Mouse (Mus musculus): ENCODE results near the gene Pon3. TPM values are rescaled to one million over a fixed set of nuclear protein-coding genes. Genes with fewer than 3 reads are reported as not detected.
"Not testable (repeated sequence)": the region's sequence is repeated elsewhere in the genome, so short reads cannot be mapped to it uniquely, and the experiment has no call there.

Pon3 gene
- polyA plus RNA-seq, 1 experiment = 5.4 TPM

- no peak for DNase-seq
- WGBS = 98% methylated on average over 8 of the region's 8 CpGs
- H3K27ac ChIP-seq (ENCODE audit: control insufficient read depth, insufficient read depth, low read length) = no peak overlapping the region
- H3K4me1 ChIP-seq (replicated peaks; ENCODE audit: control insufficient read depth, insufficient read depth, low read length) = no peaks in the 10 kb centered on the region
- no peaks in the 10 kb centered on the region for H3K36me3 ChIP-seq (ENCODE audit: control insufficient read depth, insufficient read depth, low read length)
- H3K27me3 ChIP-seq (ENCODE audit: control insufficient read depth, insufficient read depth, low read length) = no peaks in the 10 kb centered on the region
- H3K4me3 ChIP-seq (ENCODE audit: control insufficient read depth, insufficient read depth, low read length) = no peak overlapping the region
- TF ChIP-seq POLR2A (IDR thresholded peaks at IDR 0.05; ENCODE audit: control insufficient read depth, extremely low read depth, insufficient read depth, low read length, poor library complexity) = no peak
- TF ChIP-seq CTCF (IDR thresholded peaks at IDR 0.05; ENCODE audit: borderline replicate concordance, control insufficient read depth, extremely low read depth, insufficient read depth, low read length, poor library complexity) = no peak
These were observed 19.2 kb downstream of the Pon3 start for GRCm38 (mm10) chr6:5236843-5237371.

GRCm38 (mm10) chr6:5234563-5234962, 21.5 kb downstream of the Pon3 start:
- no peak for DNase-seq
- TF ChIP-seq CTCF (IDR thresholded peaks at IDR 0.05; ENCODE audit: borderline replicate concordance, control insufficient read depth, extremely low read depth, insufficient read depth, low read length, poor library complexity) = no peak
- no peak for TF ChIP-seq POLR2A (IDR thresholded peaks at IDR 0.05; ENCODE audit: control insufficient read depth, extremely low read depth, insufficient read depth, low read length, poor library complexity)
- H3K4me3 ChIP-seq (ENCODE audit: control insufficient read depth, insufficient read depth, low read length) = no peak overlapping the region
- no peaks in the 10 kb centered on the region for H3K36me3 ChIP-seq (ENCODE audit: control insufficient read depth, insufficient read depth, low read length)
- 42% methylated on average over 3 of the region's 3 CpGs for WGBS
- H3K27me3 ChIP-seq (ENCODE audit: control insufficient read depth, insufficient read depth, low read length) = no peaks in the 10 kb centered on the region
- no peaks in the 10 kb centered on the region for H3K4me1 ChIP-seq (replicated peaks; ENCODE audit: control insufficient read depth, insufficient read depth, low read length)
- no peak overlapping the region for H3K27ac ChIP-seq (ENCODE audit: control insufficient read depth, insufficient read depth, low read length)

GRCm38 (mm10) chr6:5233812-5234211, 22.3 kb downstream of the Pon3 start:
- no peak overlapping the region for H3K4me3 ChIP-seq (ENCODE audit: control insufficient read depth, insufficient read depth, low read length)
- no peaks in the 10 kb centered on the region for H3K27me3 ChIP-seq (ENCODE audit: control insufficient read depth, insufficient read depth, low read length)
- no peak overlapping the region for H3K27ac ChIP-seq (ENCODE audit: control insufficient read depth, insufficient read depth, low read length)
- no peaks in the 10 kb centered on the region for H3K36me3 ChIP-seq (ENCODE audit: control insufficient read depth, insufficient read depth, low read length)
- no peak for DNase-seq
- TF ChIP-seq CTCF (IDR thresholded peaks at IDR 0.05; ENCODE audit: borderline replicate concordance, control insufficient read depth, extremely low read depth, insufficient read depth, low read length, poor library complexity) (no peak), POLR2A (IDR thresholded peaks at IDR 0.05; ENCODE audit: control insufficient read depth, extremely low read depth, insufficient read depth, low read length, poor library complexity) (no peak)
- 100% methylated on average over 1 of the region's 1 CpGs for WGBS
- H3K4me1 ChIP-seq (replicated peaks; ENCODE audit: control insufficient read depth, insufficient read depth, low read length) = no peaks in the 10 kb centered on the region

- no peak for TF ChIP-seq POLR2A (IDR thresholded peaks at IDR 0.05; ENCODE audit: control insufficient read depth, extremely low read depth, insufficient read depth, low read length, poor library complexity)
- TF ChIP-seq CTCF (IDR thresholded peaks at IDR 0.05; ENCODE audit: borderline replicate concordance, control insufficient read depth, extremely low read depth, insufficient read depth, low read length, poor library complexity) = no peak
- H3K4me3 ChIP-seq (ENCODE audit: control insufficient read depth, insufficient read depth, low read length) = no peak overlapping the region
- H3K36me3 ChIP-seq (ENCODE audit: control insufficient read depth, insufficient read depth, low read length) = no peaks in the 10 kb centered on the region
- 93% methylated on average over 4 of the region's 4 CpGs for WGBS
- H3K27ac ChIP-seq (ENCODE audit: control insufficient read depth, insufficient read depth, low read length) = no peak overlapping the region
- H3K27me3 ChIP-seq (ENCODE audit: control insufficient read depth, insufficient read depth, low read length) = no peaks in the 10 kb centered on the region
- no peak for DNase-seq
- H3K4me1 ChIP-seq (replicated peaks; ENCODE audit: control insufficient read depth, insufficient read depth, low read length) = no peaks in the 10 kb centered on the region
These were observed 24.1 kb downstream of the Pon3 start for GRCm38 (mm10) chr6:5232022-5232421.

GRCm38 (mm10) chr6:5230261-5230660, 25.8 kb downstream of the Pon3 start:
- Histone ChIP-seq H3K4me3 (ENCODE audit: control insufficient read depth, insufficient read depth, low read length) (no peak overlapping the region), H3K27ac (ENCODE audit: control insufficient read depth, insufficient read depth, low read length) (no peak overlapping the region), H3K27me3 (ENCODE audit: control insufficient read depth, insufficient read depth, low read length) (no peaks in the 10 kb centered on the region), H3K36me3 (ENCODE audit: control insufficient read depth, insufficient read depth, low read length) (no peaks in the 10 kb centered on the region), H3K4me1 (replicated peaks; ENCODE audit: control insufficient read depth, insufficient read depth, low read length) (no peaks in the 10 kb centered on the region)
- TF ChIP-seq CTCF (IDR thresholded peaks at IDR 0.05; ENCODE audit: borderline replicate concordance, control insufficient read depth, extremely low read depth, insufficient read depth, low read length, poor library complexity) (no peak), POLR2A (IDR thresholded peaks at IDR 0.05; ENCODE audit: control insufficient read depth, extremely low read depth, insufficient read depth, low read length, poor library complexity) (no peak)
- 92% methylated on average over 5 of the region's 5 CpGs for WGBS
- DNase-seq = no peak

GRCm38 (mm10) chr6:5223551-5223950, 32.5 kb downstream of the Pon3 start:
- not testable (repeated sequence) for H3K27me3 ChIP-seq (ENCODE audit: control insufficient read depth, insufficient read depth, low read length); H3K27ac ChIP-seq (ENCODE audit: control insufficient read depth, insufficient read depth, low read length); H3K4me3 ChIP-seq (ENCODE audit: control insufficient read depth, insufficient read depth, low read length); H3K36me3 ChIP-seq (ENCODE audit: control insufficient read depth, insufficient read depth, low read length); H3K4me1 ChIP-seq (replicated peaks; ENCODE audit: control insufficient read depth, insufficient read depth, low read length); DNase-seq
- 94% methylated on average over 2 of the region's 2 CpGs for WGBS

- Histone ChIP-seq H3K27me3 (ENCODE audit: control insufficient read depth, insufficient read depth, low read length) (no peaks in the 10 kb centered on the region), H3K4me1 (replicated peaks; ENCODE audit: control insufficient read depth, insufficient read depth, low read length) (no peaks in the 10 kb centered on the region), H3K36me3 (ENCODE audit: control insufficient read depth, insufficient read depth, low read length) (no peaks in the 10 kb centered on the region), H3K4me3 (ENCODE audit: control insufficient read depth, insufficient read depth, low read length) (no peak overlapping the region), H3K27ac (ENCODE audit: control insufficient read depth, insufficient read depth, low read length) (no peak overlapping the region)
- DNase-seq = no peak
- TF ChIP-seq CTCF (IDR thresholded peaks at IDR 0.05; ENCODE audit: borderline replicate concordance, control insufficient read depth, extremely low read depth, insufficient read depth, low read length, poor library complexity) = no peak
- TF ChIP-seq POLR2A (IDR thresholded peaks at IDR 0.05; ENCODE audit: control insufficient read depth, extremely low read depth, insufficient read depth, low read length, poor library complexity) = no peak
- 95% methylated on average over 3 of the region's 3 CpGs for WGBS
These were observed 34.0 kb downstream of the Pon3 start for GRCm38 (mm10) chr6:5222080-5222479.
